Mouse (Mus musculus) embryonic facial prominence, embryonic 12.5 days (tissue): ENCODE results near the gene Armc3. TPM values are rescaled to one million over a fixed set of nuclear protein-coding genes. Genes with fewer than 3 reads are reported as not detected.

Experiments
- ATAC-seq: fragments of 200-750 bp; cut with Nextera tagmentation; 2 replicates; pipeline ENCODE4 v1.8.0; 2017; ENCODE audit not compliant: insufficient number of reproducible peaks, insufficient read depth, low FRiP score, low TSS enrichment
- H3K27ac ChIP-seq: fragments of 300-500 bp; sonication (generic); 2 replicates; pipeline ENCODE4 v1.5.1; 2016; ENCODE audit warnings: mild to moderate bottlenecking
- H3K27me3 ChIP-seq: fragments of 300-500 bp; sonication (generic); 2 replicates; pipeline ENCODE4 v1.6.1; 2016; ENCODE audit warnings: mild to moderate bottlenecking, moderate library complexity
- H3K36me3 ChIP-seq: fragments of 300-500 bp; sonication (generic); 2 replicates; pipeline ENCODE4 v1.6.1; 2016; ENCODE audit warnings: mild to moderate bottlenecking
- H3K4me1 ChIP-seq: fragments of 300-500 bp; sonication (generic); 2 replicates; pipeline ENCODE4 v1.6.1; 2016
- H3K4me2 ChIP-seq: fragments of 300-500 bp; sonication (generic); replicated peaks from 2 replicates; pipeline ENCODE4 v1.6.1; 2016; ENCODE audit warnings: mild to moderate bottlenecking, moderate library complexity
- H3K4me3 ChIP-seq: fragments of 300-500 bp; sonication (generic); 2 replicates; pipeline ENCODE4 v1.5.1; 2016; ENCODE audit warnings: mild to moderate bottlenecking
- H3K9ac ChIP-seq: fragments of 300-500 bp; sonication (generic); 2 replicates; pipeline ENCODE4 v1.6.1; 2016; ENCODE audit warnings: mild to moderate bottlenecking, moderate library complexity
- H3K9me3 ChIP-seq: fragments of 300-500 bp; sonication (generic); 2 replicates; pipeline ENCODE4 v1.6.1; 2016; ENCODE audit warnings: mild to moderate bottlenecking, moderate library complexity
- WGBS: fragments of 180-500 bp; shearing (Covaris S2); methylation state at CpG from one replicate; pipeline ENCODE4 v1.1.7; 2016; 5-methylcytosine and 5-hydroxymethylcytosine counted together
- polyA plus RNA-seq: library from polyadenylated mRNA; unstranded; fragments of >200 nt; fragmentation: Nextera tagmentation; extraction: Ambion mirVana; gene quantifications from 2 replicates; pipeline ENCODE4 v1.2.1, GENCODE M21; 2016

Gene Armc3
- 0.15 and 0.20 TPM in 2 replicates for polyA plus RNA-seq

DNA sequence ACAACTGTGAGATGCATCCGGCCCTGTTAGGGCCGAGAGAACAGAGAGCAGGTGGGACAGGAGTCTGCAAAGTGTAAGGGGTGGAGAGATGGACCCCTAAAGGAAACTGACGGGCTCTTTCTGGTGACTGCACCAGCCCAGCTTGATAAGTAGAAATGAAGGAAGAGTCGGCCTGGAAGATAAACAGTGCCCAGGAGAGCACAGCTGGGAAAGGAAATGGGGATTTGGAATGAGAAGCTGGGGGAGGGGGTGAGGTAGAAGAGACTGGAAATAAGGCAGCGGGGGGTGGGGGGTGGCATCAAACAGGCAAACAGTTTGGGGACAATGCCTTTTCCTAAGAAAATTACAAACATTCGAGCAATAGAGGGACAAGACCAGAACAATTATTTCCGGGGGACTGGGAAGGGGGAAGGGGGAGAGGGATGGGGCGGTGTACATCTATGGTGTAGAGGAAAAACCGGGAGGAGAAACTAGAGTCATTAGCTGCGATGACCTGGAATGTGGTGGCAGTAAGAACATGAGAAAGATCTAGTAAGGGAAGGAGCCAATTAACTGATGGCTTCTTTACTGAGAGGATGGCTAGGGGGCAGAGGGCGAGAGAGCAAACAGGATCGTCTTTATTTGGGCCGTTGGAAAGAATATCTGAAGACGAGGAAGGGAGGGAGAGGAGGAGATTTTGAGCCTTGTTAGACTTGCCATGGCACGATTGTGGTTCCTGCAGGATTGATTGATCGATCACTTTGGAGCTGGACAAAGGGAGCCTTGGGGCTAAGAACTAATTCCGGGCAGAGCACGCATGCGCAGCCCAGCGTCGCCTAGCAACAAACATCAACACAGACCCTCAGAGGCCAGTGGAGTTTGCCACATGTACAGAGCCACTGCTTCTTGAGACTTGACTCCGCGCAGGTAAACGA is at the start of gene Armc3:
Gene Armc3, plus strand, starts transcription at position 851 of the 914 bp plus-strand sequence.
- Histone ChIP-seq H3K4me3 (peak within 1 kb of the TSS; percentile 39), H3K9me3 (no peaks in the 10 kb centered on the region), H3K9ac (peak within 1 kb of the TSS; percentile 27; the same call in 1 of the 2 replicates), H3K4me2 (peak within 1 kb of the TSS; percentile 59), H3K27me3 (no peaks in the 10 kb centered on the region), H3K27ac (no peak within 1 kb of the TSS), H3K36me3 (no peaks in the 10 kb centered on the region), H3K4me1 (0 out of 2 replicates have a peak, but pooled peaks cover 3% of the 10 kb centered on the region)
- 13% methylated on average over 24 of the region's 24 CpGs for WGBS
- ATAC-seq: peak; percentile 92

DNA sequence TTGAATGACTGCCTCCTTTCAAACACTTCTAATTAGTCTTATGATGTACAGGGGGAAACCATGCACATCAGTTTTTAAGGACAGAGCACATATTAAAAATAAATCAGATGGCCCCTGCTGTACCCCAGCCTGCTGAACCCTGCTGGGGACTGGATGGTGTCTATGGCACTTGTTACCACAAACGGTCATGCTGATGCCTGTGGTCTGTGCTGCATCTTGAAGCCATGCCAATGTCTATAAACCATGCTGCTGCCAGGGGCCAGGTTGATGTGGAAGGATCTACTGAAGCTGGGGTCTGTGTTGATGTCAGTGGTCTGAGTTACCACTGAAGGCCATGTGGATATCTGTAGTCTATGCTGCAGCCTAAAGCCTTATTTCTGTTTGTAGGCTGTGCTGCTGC is 46.4 kb upstream of the Armc3 start:
- Histone ChIP-seq H3K9me3 (no peaks in the 10 kb centered on the region), H3K4me2 (no peak overlapping the region), H3K27me3 (no peaks in the 10 kb centered on the region), H3K36me3 (no peaks in the 10 kb centered on the region), H3K4me1 (0 out of 2 replicates have a peak, but pooled peaks cover 3% of the 10 kb centered on the region), H3K9ac (no peak overlapping the region), H3K4me3 (no peak overlapping the region), H3K27ac (no peak overlapping the region)
- ATAC-seq: no peak
- 78% methylated on average over 1 of the region's 1 CpGs for WGBS

DNA sequence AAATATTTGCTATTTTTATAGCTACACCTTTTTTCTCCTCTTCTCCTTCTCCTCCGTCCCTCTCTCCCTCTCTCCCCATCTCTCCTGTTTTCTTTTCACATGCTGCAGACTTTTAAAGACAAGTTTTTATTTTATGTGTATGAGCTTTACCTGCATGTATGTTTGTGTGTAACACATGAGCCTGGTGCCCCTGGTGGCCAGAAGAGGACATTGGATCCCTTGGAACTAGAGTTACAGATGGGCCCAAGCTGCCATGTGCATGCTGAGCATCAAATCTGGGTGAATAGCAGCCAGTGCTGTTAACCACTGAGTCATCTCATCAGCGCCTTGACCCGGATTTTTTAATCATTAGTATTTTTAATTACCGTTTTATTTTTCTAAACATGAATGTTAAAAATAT is 42.9 kb upstream of the Armc3 start:
- Histone ChIP-seq H3K4me1 (peaks cover 6% of the 10 kb centered on the region; the same call in 1 of the 2 replicates), H3K9ac (no peak overlapping the region), H3K27ac (no peak overlapping the region), H3K4me3 (no peak overlapping the region), H3K27me3 (no peaks in the 10 kb centered on the region), H3K36me3 (no peaks in the 10 kb centered on the region), H3K4me2 (no peak overlapping the region), H3K9me3 (no peaks in the 10 kb centered on the region)
- WGBS: 66% methylated on average over 4 of the region's 4 CpGs
- no peak for ATAC-seq

DNA sequence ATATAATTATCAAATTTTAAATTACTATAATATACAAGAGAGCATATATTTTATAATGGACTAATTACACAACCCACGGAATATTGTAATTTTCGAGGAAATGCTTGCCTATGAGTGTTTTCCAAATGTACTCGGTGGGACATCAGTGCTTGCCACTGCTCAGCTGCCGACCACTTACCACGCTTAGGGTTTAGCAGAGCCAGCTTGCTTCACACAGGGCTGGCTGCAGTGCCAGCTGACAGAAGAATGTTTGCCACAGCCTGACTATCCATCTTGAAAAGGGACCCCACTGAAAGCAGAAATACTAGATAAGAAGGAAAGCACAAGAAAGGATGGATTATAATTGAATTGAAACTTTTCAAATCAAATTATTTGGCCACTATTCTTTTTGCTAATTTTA is 39.6 kb upstream of the Armc3 start:
- no peaks in the 10 kb centered on the region for H3K36me3 ChIP-seq
- no peak overlapping the region for H3K27ac ChIP-seq
- H3K9ac ChIP-seq: no peak overlapping the region
- no peaks in the 10 kb centered on the region for H3K27me3 ChIP-seq
- H3K4me3 ChIP-seq: no peak overlapping the region
- 74% methylated on average over 5 of the region's 5 CpGs for WGBS
- no peaks in the 10 kb centered on the region for H3K9me3 ChIP-seq
- ATAC-seq: no peak
- H3K4me2 ChIP-seq: no peak overlapping the region
- H3K4me1 ChIP-seq: peaks cover 6% of the 10 kb centered on the region; the same call in 1 of the 2 replicates

DNA sequence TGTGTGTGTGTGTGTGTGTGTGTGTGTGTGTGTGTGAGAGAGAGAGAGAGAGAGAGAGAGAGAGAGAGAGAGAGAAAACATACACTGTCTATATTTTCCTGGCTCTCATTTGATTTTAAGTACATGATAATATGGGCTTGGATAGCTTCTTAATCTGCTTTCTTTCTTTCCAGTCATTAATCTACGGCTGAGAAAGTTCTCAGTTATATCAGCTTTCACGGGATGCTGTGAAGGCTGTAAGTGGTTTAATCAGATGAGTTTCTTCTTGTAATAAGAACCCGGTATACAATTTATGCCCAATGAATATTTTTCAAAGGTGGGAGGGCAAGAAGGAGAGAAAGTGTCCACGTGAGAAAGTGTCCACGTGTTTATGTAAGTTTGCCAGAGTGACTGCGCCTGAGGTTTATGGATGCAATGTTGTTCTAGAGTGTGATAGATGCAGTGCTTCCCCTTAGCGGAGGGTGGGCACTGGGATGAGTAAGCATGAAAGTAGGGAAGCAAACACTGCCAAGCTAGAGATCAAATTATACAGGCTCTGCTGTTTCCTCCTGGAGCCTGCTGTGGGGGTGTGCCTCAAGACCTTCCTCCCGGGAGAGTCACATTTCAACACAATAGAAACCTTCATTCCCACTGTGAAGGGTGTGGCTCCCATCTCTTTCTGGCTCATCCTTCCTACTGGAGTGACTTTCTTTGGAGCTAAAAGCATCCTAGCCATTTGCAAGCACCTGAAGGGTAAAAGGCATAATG is 38.6 kb upstream of the Armc3 start:
- WGBS: 13% methylated on average over 8 of the region's 8 CpGs
- no peak overlapping the region for H3K4me3 ChIP-seq
- H3K27me3 ChIP-seq: no peaks in the 10 kb centered on the region
- no peak overlapping the region for H3K9ac ChIP-seq
- no peak overlapping the region for H3K27ac ChIP-seq
- peaks cover 6% of the 10 kb centered on the region; the same call in 1 of the 2 replicates for H3K4me1 ChIP-seq
- no peak for ATAC-seq
- no peaks in the 10 kb centered on the region for H3K36me3 ChIP-seq
- H3K9me3 ChIP-seq: no peaks in the 10 kb centered on the region
- H3K4me2 ChIP-seq: no peak overlapping the region

DNA sequence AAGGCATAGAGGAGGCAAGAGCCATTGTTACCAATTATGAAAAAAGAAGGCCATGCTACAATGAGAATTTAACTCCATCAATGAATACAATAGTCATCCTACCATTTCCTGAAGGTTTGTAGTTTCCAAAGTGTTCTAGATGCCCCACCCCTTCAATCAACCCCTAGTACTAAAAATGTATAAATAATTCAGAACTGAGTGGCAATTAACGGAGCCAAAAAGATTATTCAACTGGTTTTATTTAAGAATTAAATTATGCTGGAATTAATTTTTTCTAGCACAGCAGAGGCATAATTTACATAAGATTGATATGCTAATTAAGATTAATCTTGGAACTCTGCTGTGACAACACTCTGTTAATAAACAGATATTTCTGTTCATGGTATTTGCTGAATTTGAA is 34.9 kb upstream of the Armc3 start:
- no peak for ATAC-seq
- Histone ChIP-seq H3K9me3 (no peaks in the 10 kb centered on the region), H3K36me3 (no peaks in the 10 kb centered on the region), H3K4me1 (peaks cover 6% of the 10 kb centered on the region; the same call in 1 of the 2 replicates), H3K27ac (no peak overlapping the region), H3K4me2 (no peak overlapping the region), H3K4me3 (no peak overlapping the region), H3K27me3 (no peaks in the 10 kb centered on the region), H3K9ac (no peak overlapping the region)
- 88% methylated on average over 1 of the region's 1 CpGs for WGBS

DNA sequence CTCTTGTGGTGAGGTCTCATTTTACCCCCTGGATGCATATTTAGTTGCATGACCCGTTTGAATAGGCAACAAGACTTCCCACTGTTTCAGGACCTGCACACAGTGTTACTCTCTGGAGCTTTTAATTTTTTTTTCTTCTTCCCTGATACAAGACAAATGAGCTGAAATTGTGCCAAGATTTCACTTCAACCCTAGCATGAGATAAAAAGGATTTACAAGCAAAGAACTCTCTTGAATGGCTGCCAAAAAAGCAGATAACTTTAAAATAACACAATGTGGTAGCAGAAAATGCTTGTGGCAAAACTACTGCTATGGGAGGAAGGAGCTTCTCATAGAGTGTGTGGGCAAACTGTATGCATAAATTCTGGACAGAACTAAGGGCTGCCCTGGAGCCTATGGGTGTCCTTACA is 22.3 kb upstream of the Armc3 start:
- ATAC-seq: no peak
- no peaks in the 10 kb centered on the region for H3K27me3 ChIP-seq
- no peaks in the 10 kb centered on the region for H3K36me3 ChIP-seq
- H3K9ac ChIP-seq: no peak overlapping the region
- no peak overlapping the region for H3K27ac ChIP-seq
- no peaks in the 10 kb centered on the region; the same call in 1 of the 2 replicates for H3K4me1 ChIP-seq
- 23% methylated on average over 1 of the region's 1 CpGs for WGBS
- no peak overlapping the region for H3K4me3 ChIP-seq
- no peaks in the 10 kb centered on the region for H3K9me3 ChIP-seq
- H3K4me2 ChIP-seq: no peak overlapping the region

DNA sequence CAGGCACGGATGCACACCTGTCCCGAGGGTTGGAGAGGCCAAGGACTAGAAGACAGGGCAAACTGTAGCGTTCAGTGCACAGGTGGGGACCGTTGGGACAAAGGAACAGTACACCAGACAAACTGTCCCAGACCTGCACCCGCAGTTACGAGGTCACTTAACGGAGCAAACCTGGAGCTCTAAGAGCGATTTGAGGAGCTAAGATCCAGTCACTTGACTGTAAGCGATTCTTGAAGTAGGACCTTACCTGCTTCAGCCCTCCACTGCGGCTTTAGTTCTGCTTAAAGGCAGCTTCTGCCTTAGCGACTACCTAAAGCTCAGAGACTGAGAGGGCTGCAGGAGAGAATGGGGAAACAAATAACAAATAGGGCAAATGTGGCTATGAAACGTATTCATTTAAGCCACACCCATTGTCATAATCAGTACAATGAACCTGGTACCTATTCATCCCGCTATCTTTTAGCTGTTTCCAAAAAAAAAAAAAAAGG is 308 bp downstream of the Armc3 start:
- Histone ChIP-seq H3K4me3 (peak overlapping the region; percentile 39), H3K9ac (no peak overlapping the region), H3K27me3 (no peaks in the 10 kb centered on the region), H3K4me2 (peak overlapping the region; percentile 59), H3K9me3 (no peaks in the 10 kb centered on the region), H3K36me3 (no peaks in the 10 kb centered on the region), H3K4me1 (0 out of 2 replicates have a peak, but pooled peaks cover 3% of the 10 kb centered on the region), H3K27ac (no peak overlapping the region)
- ATAC-seq: no peak
- 27% methylated on average over 13 of the region's 13 CpGs for WGBS

DNA sequence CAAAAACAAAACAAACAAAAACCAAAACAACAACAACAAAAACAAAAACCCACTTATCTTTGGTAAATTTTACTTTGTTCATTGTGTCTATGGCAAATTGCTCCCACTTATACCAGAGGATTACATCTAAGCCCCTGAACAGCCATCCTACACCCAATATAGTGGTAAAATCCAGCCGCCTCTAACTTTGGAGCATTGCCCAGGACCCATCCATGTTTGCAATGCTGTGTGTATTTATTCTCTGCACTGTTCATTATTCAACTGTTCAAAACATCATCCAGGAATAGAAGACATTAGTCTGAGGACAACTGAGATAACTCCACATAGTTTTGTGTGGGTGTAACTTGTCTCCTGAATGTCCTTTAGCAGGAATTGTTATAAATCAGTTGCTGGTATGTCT is 1.0 kb downstream of the Armc3 start:
- Histone ChIP-seq H3K9me3 (no peaks in the 10 kb centered on the region), H3K27me3 (no peaks in the 10 kb centered on the region), H3K27ac (no peak overlapping the region), H3K4me1 (0 out of 2 replicates have a peak, but pooled peaks cover 3% of the 10 kb centered on the region), H3K4me3 (no peak overlapping the region), H3K9ac (no peak overlapping the region), H3K36me3 (no peaks in the 10 kb centered on the region), H3K4me2 (no peak overlapping the region)
- WGBS: 78% methylated on average over 1 of the region's 1 CpGs
- no peak for ATAC-seq

DNA sequence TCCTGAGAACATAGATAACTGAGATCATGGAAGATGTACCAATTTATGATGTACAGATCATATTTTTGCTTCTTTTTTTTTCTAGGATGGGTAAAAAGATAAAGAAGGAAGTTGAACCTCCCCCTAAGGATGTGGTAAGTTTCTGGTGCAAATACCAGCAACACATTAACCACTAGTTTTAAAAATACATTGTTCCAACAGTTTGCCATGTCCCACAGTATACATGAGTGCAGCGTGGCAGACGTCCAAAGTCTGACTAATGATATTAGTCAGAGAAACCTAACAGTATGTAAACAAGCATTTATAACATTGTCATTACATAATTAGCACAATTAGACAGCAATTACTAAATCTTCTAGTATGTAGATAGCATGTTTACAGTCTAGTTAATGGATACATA is 2.6 kb downstream of the Armc3 start:
- Histone ChIP-seq H3K4me3 (no peak overlapping the region), H3K4me1 (0 out of 2 replicates have a peak, but pooled peaks cover 3% of the 10 kb centered on the region), H3K27me3 (no peaks in the 10 kb centered on the region), H3K36me3 (no peaks in the 10 kb centered on the region), H3K9me3 (no peaks in the 10 kb centered on the region), H3K9ac (no peak overlapping the region), H3K27ac (no peak overlapping the region), H3K4me2 (no peak overlapping the region)
- no peak for ATAC-seq
- WGBS: 78% methylated on average over 2 of the region's 2 CpGs

DNA sequence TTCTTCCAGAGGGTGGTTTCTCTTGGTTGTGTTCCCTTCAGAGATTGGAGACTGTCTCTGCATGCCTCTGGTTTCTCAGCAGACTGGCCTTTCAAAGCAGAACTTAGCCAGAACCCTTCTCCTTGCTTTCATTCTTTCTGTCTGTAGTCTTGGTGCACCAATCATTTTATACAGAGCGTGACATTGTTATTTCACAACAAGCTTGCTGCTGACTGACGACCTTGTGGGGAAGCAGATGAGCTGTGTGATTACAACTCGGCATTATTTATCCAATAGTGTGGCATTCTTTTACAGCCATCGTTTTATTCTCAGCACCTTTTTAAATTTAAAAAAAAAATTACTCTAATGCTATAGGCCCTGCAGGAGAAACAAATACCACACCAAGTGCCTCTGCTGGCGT is 35.2 kb downstream of the Armc3 start:
- no peak for ATAC-seq
- H3K36me3 ChIP-seq: no peaks in the 10 kb centered on the region
- H3K27me3 ChIP-seq: no peaks in the 10 kb centered on the region
- H3K4me3 ChIP-seq: no peak overlapping the region
- no peak overlapping the region for H3K9ac ChIP-seq
- 84% methylated on average over 5 of the region's 5 CpGs for WGBS
- H3K4me2 ChIP-seq: no peak overlapping the region
- no peak overlapping the region for H3K27ac ChIP-seq
- no peaks in the 10 kb centered on the region for H3K9me3 ChIP-seq
- no peaks in the 10 kb centered on the region for H3K4me1 ChIP-seq
